Mouse (Mus musculus): ENCODE measurements around the gene Ggta1. TPM values are rescaled to one million over a fixed set of nuclear protein-coding genes. Genes with fewer than 3 reads are reported as not detected.

Ggta1 gene
- polyA plus RNA-seq, 1 experiment, result not detected

DNA sequence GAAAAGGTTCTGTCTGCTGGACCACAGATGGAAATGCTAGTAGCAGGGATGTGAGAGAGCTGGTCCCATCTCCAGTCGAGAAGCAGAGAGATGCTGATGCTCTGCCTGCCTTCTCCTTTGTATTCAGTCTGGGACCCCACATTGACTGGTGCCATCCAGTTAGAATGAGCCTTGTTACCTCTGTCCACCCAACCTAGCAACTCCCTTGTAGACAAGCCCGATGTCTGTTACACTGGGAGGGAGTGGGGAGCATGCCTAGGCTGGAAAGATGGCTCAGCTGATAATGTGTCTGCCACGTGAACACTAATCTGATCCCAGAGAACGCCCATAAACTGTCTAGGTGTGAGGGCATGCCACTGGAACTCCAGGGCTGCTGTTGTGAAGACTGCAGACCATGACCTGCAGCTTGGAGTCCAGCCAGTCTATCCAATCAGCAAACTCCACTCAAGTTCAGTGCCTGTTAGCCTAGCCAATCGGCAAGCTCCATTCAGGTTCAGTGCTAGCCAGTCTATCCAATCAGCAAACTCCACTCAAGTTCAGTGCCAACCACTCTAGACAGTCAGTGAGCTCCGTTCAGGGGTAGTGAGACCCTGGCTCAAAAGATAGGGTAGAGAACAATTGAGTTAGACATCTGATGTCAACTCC is 64.7 kb downstream of the Ggta1 start:
- Histone ChIP-seq H3K4me3 (ENCODE audit: insufficient read depth, low read depth, low read length) (no peak overlapping the region), H3K4me1 (ENCODE audit: control insufficient read depth, insufficient read depth, low read length) (peaks cover 6% of the 10 kb centered on the region; the same call in 1 of the 2 replicates), H3K27ac (ENCODE audit: insufficient read depth, low read depth, low read length) (no peak overlapping the region)
- 65% methylated on average over 6 of the region's 6 CpGs for WGBS
- TF ChIP-seq POLR2A (IDR thresholded peaks at IDR 0.05; ENCODE audit: insufficient read depth, low read depth, low read length) (no peak), CTCF (IDR thresholded peaks at IDR 0.05; ENCODE audit: insufficient read depth, low read depth, low read length) (no peak)

DNA sequence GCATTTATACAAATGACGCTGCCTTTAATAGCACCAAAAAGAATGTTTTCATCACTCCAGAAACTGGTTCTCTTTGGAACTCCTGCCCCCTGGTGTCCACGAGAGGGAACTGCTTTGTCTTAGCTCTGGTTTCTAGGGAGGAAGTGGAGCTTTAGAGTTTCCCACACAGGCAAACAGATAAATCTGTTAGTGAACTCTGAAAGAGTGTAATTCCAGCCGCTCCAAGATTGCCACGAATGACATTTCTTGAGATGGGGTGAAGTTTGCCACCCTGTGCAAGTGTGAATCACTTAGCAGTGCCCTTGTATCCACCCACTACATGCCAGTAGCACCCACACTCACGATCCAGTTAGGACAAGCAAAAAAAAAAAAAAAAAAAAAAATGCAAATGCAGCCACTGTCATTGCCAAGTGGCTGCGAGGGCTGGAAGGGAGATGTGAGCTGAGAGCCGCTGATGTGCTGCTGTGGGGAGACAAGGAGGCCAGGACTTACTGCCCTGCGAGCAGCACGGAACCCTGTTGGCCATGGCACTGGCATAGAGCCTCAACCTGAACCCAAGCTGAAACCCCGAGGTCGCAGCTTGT is 65.3 kb downstream of the Ggta1 start:
- TF ChIP-seq CTCF (IDR thresholded peaks at IDR 0.05; ENCODE audit: insufficient read depth, low read depth, low read length) (no peak), POLR2A (IDR thresholded peaks at IDR 0.05; ENCODE audit: insufficient read depth, low read depth, low read length) (no peak)
- H3K4me1 ChIP-seq (ENCODE audit: control insufficient read depth, insufficient read depth, low read length), result peaks cover 6% of the 10 kb centered on the region; the same call in 1 of the 2 replicates
- H3K4me3 ChIP-seq (ENCODE audit: insufficient read depth, low read depth, low read length), result no peak overlapping the region
- no peak overlapping the region for H3K27ac ChIP-seq (ENCODE audit: insufficient read depth, low read depth, low read length)
- WGBS, result 22% methylated on average over 11 of the region's 11 CpGs

DNA sequence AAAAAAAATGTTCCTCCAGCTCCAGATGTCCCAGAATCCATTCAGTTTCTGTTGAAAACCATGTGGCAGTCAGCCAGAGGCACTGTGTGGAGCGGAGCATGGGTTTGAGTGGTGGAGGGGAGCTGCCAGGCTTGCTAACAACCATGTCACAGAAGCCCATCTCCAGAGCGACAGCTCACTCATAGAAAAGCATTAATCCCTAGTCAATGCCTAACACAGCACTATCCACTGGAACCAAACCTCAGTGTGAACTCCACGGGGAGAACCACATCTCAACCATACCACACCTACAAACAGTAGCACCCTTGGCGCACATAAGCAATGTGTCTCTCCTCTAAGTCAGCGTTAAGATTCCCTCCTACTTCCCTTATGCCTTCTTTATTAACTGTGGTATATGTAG is 65.9 kb downstream of the Ggta1 start, which contains the start of gene 4930402F06Rik:
Gene 4930402F06Rik (minus strand): TSS at position 80 of the 400 bp plus-strand sequence.
- TF ChIP-seq CTCF (IDR thresholded peaks at IDR 0.05; ENCODE audit: insufficient read depth, low read depth, low read length) (no peak), POLR2A (IDR thresholded peaks at IDR 0.05; ENCODE audit: insufficient read depth, low read depth, low read length) (no peak)
- Histone ChIP-seq H3K4me1 (ENCODE audit: control insufficient read depth, insufficient read depth, low read length) (peaks cover 6% of the 10 kb centered on the region; the same call in 1 of the 2 replicates), H3K27ac (ENCODE audit: insufficient read depth, low read depth, low read length) (no peak within 1 kb of the TSS)

DNA sequence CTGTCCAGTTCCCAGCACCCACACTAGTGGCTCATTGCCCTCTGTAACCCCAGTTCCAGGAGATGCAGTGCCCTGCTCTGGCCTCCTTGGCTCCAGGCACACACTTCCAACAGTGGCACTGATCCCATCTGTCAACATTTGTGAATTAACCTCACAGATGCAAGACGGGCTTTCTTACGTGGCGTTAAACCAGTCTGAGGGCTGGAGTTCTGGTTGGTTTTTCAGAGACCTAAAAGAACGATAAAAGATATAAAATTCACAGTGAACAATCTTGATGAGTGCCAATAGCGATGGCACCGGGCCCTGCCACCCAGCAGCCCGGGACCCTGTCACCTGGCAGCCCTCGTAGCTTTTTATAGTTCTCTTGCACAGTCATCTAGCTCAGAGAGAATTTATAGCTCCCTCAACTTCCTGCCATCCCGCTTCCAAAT is 77.6 kb downstream of the Ggta1 start:
- TF ChIP-seq CTCF (IDR thresholded peaks at IDR 0.05; ENCODE audit: insufficient read depth, low read depth, low read length) (no peak), POLR2A (IDR thresholded peaks at IDR 0.05; ENCODE audit: insufficient read depth, low read depth, low read length) (no peak)
- Histone ChIP-seq H3K4me3 (ENCODE audit: insufficient read depth, low read depth, low read length) (no peak overlapping the region), H3K4me1 (ENCODE audit: control insufficient read depth, insufficient read depth, low read length) (no peaks in the 10 kb centered on the region), H3K27ac (ENCODE audit: insufficient read depth, low read depth, low read length) (no peak overlapping the region)
- 72% methylated on average over 9 of the region's 9 CpGs for WGBS

More for the DNA sequence above, 65.9 kb downstream of the Ggta1 start, which contains the start of gene 4930402F06Rik:
- 24% methylated on average over 5 of the region's 5 CpGs for WGBS
- H3K4me3 ChIP-seq (ENCODE audit: insufficient read depth, low read depth, low read length), result no peak within 1 kb of the TSS

DNA sequence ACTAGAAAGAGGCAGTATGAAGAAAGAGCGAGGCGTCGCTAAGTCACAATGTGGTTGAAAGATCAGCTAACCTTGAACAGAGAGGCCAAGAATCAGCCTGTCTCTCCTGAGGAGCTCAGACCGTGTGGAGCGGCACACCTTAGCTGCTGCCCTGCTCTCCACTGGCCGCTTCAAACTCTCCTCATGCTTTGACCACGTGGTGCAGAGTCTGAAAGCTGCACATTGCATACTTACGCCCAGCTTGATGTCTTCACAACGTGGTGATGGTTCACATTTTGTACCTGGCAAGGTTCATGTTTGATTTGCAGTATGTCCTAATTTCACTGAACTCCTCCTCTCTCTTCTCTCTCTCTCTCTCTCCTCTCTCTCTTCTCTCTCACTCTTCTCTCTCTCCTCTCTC is 83.7 kb downstream of the Ggta1 start:
- Histone ChIP-seq H3K27ac (ENCODE audit: insufficient read depth, low read depth, low read length) (no peak overlapping the region), H3K4me3 (ENCODE audit: insufficient read depth, low read depth, low read length) (no peak overlapping the region), H3K4me1 (ENCODE audit: control insufficient read depth, insufficient read depth, low read length) (no peaks in the 10 kb centered on the region)
- TF ChIP-seq POLR2A (IDR thresholded peaks at IDR 0.05; ENCODE audit: insufficient read depth, low read depth, low read length) (no peak), CTCF (IDR thresholded peaks at IDR 0.05; ENCODE audit: insufficient read depth, low read depth, low read length) (no peak)
- 79% methylated on average over 9 of the region's 9 CpGs for WGBS

DNA sequence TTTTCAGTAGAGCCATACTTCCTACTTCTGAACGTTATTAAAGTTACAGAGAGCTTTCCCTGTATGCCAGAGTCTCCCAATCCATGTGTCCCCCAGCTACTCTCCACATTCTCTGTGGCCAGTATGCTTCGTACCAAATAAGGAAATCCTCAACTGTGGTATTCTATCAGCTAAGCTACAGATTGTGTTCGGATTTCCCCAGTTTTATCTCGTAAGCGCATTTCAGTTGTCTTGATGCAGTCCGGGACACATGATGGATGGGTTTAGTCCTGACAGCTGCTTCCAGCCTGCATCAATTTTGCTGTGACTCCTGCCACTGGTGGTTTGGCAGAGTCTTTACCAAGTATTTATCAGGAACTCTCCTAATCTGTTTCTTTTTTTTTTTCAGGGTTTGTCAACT is 85.4 kb downstream of the Ggta1 start:
- Histone ChIP-seq H3K4me3 (ENCODE audit: insufficient read depth, low read depth, low read length) (no peak overlapping the region), H3K4me1 (ENCODE audit: control insufficient read depth, insufficient read depth, low read length) (no peaks in the 10 kb centered on the region), H3K27ac (ENCODE audit: insufficient read depth, low read depth, low read length) (no peak overlapping the region)
- TF ChIP-seq POLR2A (IDR thresholded peaks at IDR 0.05; ENCODE audit: insufficient read depth, low read depth, low read length) (no peak), CTCF (IDR thresholded peaks at IDR 0.05; ENCODE audit: insufficient read depth, low read depth, low read length) (no peak)
- WGBS, result 79% methylated on average over 6 of the region's 6 CpGs

DNA sequence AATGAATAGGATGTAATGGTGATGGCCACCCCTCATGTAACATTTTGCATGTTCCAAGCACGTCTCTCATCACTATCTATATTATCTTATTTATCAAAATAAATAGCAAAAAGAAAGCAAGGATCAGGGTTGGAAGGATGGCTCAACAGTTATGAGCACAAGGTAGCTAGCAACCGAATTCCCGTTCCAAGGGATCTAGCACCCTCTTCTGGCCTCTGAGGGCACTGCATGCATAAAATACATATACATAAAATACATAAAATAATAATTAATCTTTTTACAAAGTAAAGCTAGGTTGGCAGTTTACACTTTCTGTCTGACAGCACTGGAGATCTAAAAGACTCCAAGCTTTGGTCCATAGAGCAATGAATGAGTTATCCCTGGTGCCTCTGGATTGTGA is 90.0 kb downstream of the Ggta1 start:
- Histone ChIP-seq H3K27ac (ENCODE audit: insufficient read depth, low read depth, low read length) (no peak overlapping the region), H3K4me1 (ENCODE audit: control insufficient read depth, insufficient read depth, low read length) (no peaks in the 10 kb centered on the region), H3K4me3 (ENCODE audit: insufficient read depth, low read depth, low read length) (no peak overlapping the region)
- 25% methylated on average over 3 of the region's 3 CpGs for WGBS
- no peak for TF ChIP-seq POLR2A (IDR thresholded peaks at IDR 0.05; ENCODE audit: insufficient read depth, low read depth, low read length)

DNA sequence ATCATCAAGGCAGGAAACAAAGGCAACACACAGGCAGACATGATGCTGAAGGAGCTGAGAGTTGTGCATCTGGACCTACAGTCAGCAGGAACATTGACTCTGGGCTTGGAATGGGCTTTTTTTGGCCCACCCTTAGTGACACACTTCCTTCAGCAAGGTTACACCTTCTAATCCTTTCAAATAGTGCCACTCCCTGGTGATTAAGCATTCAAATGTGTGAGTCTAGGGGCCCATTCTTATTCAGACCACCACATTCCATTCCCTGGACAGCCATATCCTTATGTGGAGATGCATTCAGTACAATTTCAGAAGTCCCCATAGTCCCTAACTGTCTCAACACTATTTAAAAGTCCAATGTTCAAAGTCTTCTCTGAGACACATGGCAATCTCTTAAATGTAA is 92.3 kb downstream of the Ggta1 start:
- no peaks in the 10 kb centered on the region for H3K4me1 ChIP-seq (ENCODE audit: control insufficient read depth, insufficient read depth, low read length)
- TF ChIP-seq CTCF (IDR thresholded peaks at IDR 0.05; ENCODE audit: insufficient read depth, low read depth, low read length) (no peak), POLR2A (IDR thresholded peaks at IDR 0.05; ENCODE audit: insufficient read depth, low read depth, low read length) (no peak)
- no peak overlapping the region for H3K4me3 ChIP-seq (ENCODE audit: insufficient read depth, low read depth, low read length)
- no peak overlapping the region for H3K27ac ChIP-seq (ENCODE audit: insufficient read depth, low read depth, low read length)

DNA sequence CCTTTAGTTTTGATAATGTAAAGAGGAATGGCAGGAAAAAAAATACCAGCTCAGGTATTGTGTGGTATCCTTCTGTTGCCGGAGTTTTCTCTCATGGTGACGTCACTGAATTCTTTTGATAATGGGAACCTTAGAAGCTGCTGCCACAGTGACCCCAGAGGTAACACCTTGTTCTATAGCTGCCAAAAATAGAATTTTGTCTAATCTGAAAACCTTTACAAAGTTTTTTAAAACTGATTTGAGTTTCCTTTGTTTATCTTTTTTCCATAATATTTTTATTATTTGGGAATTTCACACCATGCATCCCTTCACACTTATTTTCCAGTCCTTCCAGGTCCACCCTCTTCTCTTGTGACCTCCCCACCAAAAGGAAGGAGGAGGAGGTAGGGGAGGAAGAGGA is 95.4 kb downstream of the Ggta1 start, which contains the start of gene 4930568D16Rik:
Gene 4930568D16Rik (minus strand): TSS at position 101 of the 400 bp plus-strand sequence.
- Histone ChIP-seq H3K4me1 (ENCODE audit: control insufficient read depth, insufficient read depth, low read length) (no peaks in the 10 kb centered on the region), H3K4me3 (ENCODE audit: insufficient read depth, low read depth, low read length) (no peak within 1 kb of the TSS), H3K27ac (ENCODE audit: insufficient read depth, low read depth, low read length) (no peak within 1 kb of the TSS)
- TF ChIP-seq POLR2A (IDR thresholded peaks at IDR 0.05; ENCODE audit: insufficient read depth, low read depth, low read length), result no peak
- no peak for TF ChIP-seq CTCF (IDR thresholded peaks at IDR 0.05; ENCODE audit: insufficient read depth, low read depth, low read length)
- 72% methylated on average over 2 of the region's 2 CpGs for WGBS

Other genes with a start within 250 kb of the Ggta1 start
- gene Gsn, start 206.9 kb downstream of the Ggta1 start, polyA plus RNA-seq (2012; ENCODE audit: insufficient read depth, insufficient read length, low replicate concordance, missing spikeins), result not detected in 2 replicates
- not detected in 2 replicates for gene Stom, start 126.3 kb downstream of the Ggta1 start, polyA plus RNA-seq (2012; ENCODE audit: insufficient read depth, insufficient read length, low replicate concordance, missing spikeins)
- not detected in 2 replicates for gene 4930568D16Rik, start 95.5 kb downstream of the Ggta1 start, polyA plus RNA-seq (2012; ENCODE audit: insufficient read depth, insufficient read length, low replicate concordance, missing spikeins)
- not detected in 2 replicates for gene 4930402F06Rik, start 66.1 kb downstream of the Ggta1 start, polyA plus RNA-seq (2012; ENCODE audit: insufficient read depth, insufficient read length, low replicate concordance, missing spikeins)
- gene Dab2ip, start 95.0 kb upstream of the Ggta1 start, polyA plus RNA-seq (2012; ENCODE audit: insufficient read depth, insufficient read length, low replicate concordance, missing spikeins), result not detected in 2 replicates